Mouse (Mus musculus): ENCODE results near the gene Gpx8.

GRCm38 (mm10) chr13:113047647-113048046, 1.4 kb upstream of the Gpx8 start:
- TF ChIP-seq MXI1 (IDR thresholded peaks at IDR 0.05; ENCODE audit: low read depth, low read length) (no peak), MAX (IDR thresholded peaks at IDR 0.05; ENCODE audit: low read length) (no peak), SIN3A (IDR thresholded peaks at IDR 0.05; ENCODE audit: low read length) (no peak), CTCF (IDR thresholded peaks at IDR 0.05 in 2 of 3, conservative IDR thresholded peaks at IDR 0.05 in 1 of 3; ENCODE audit: control insufficient read depth in 1 of 3, insufficient read depth in 1 of 3, low read depth in 2 of 3, low read length in 3 of 3, poor library complexity in 1 of 3, severe bottlenecking in 1 of 3) (no peak), POLR2AphosphoS5 (IDR thresholded peaks at IDR 0.05; ENCODE audit: borderline replicate concordance, low read depth, low read length) (no peak), POLR2A (IDR thresholded peaks at IDR 0.05; ENCODE audit: control insufficient read depth in 1 of 2, insufficient read depth in 1 of 2, low read depth in 1 of 2, low read length in 2 of 2, poor library complexity in 1 of 2) (no peak), RCOR1 (IDR thresholded peaks at IDR 0.05; ENCODE audit: low read depth, low read length) (no peak), MEF2A (IDR thresholded peaks at IDR 0.05; ENCODE audit: extremely low read depth, insufficient replicate concordance, low read depth, low read length, poor library complexity, severe bottlenecking) (no peak), RAD21 (IDR thresholded peaks at IDR 0.05; ENCODE audit: low read depth, low read length) (no peak), SMC3 (IDR thresholded peaks at IDR 0.05; ENCODE audit: low read depth, low read length) (no peak)

All from MEL (cell line).